Mouse (Mus musculus) heart, adult 2 months (tissue): Measurements from ENCODE around the gene Mdm1. TPM values are rescaled to one million over a fixed set of nuclear protein-coding genes. Genes with fewer than 3 reads are reported as not detected.

Experiments
- DNase-seq, 2 experiments: peaks; one replicate each; pipeline ENCODE4 v3.0.0; 2021
- H3K27ac ChIP-seq: fragments of 200-600 bp; 2 replicates; pipeline ENCODE4 v1.8.1; 2022
- H3K27me3 ChIP-seq: fragments of 200-500 bp; 2 replicates; pipeline ENCODE4 v1.6.1; 2012; ENCODE audit warnings: mild to moderate bottlenecking, low read length, inconsistent platforms, mixed read lengths; ENCODE audit not compliant: control insufficient read depth, insufficient read depth
- H3K36me3 ChIP-seq: fragments of 200-500 bp; 2 replicates; pipeline ENCODE4 v1.6.1; 2012; ENCODE audit warnings: low read length, inconsistent platforms; ENCODE audit not compliant: control insufficient read depth, insufficient read depth
- H3K4me1 ChIP-seq: fragments of 200-500 bp; 2 replicates; pipeline ENCODE4 v1.6.1; 2011; ENCODE audit warnings: low read length; ENCODE audit not compliant: control insufficient read depth, insufficient read depth
- H3K4me3 ChIP-seq: fragments of 200-600 bp; 2 replicates; pipeline ENCODE4 v1.8.1; 2022
- H3K79me2 ChIP-seq: fragments of 200-500 bp; replicated peaks from 2 replicates; pipeline ENCODE4 v1.6.1; 2012; ENCODE audit warnings: mild to moderate bottlenecking, inconsistent platforms, low read length, moderate library complexity, mixed read lengths; ENCODE audit not compliant: control insufficient read depth, insufficient read depth
- H3K9ac ChIP-seq: fragments of 200-500 bp; 2 replicates; pipeline ENCODE4 v1.6.1; 2012; ENCODE audit warnings: low read depth, mild to moderate bottlenecking, control low read depth, inconsistent platforms, low read length, mixed read lengths
- CTCF ChIP-seq: fragments of 200-600 bp; IDR thresholded peaks from 2 replicates; pipeline ENCODE4 v1.8.1; 2022; ENCODE audit warnings: antibody characterized with exemption, mild to moderate bottlenecking, moderate library complexity
- EP300 ChIP-seq: fragments of 200-500 bp; IDR thresholded peaks from 2 replicates; pipeline ENCODE4 v1.6.1; 2011; ENCODE audit warnings: low read depth, low read length, control low read depth; ENCODE audit not compliant: insufficient read depth
- POLR2A ChIP-seq: fragments of 200-500 bp; IDR thresholded peaks from 2 replicates; pipeline ENCODE4 v1.6.1; 2011; ENCODE audit warnings: mild to moderate bottlenecking, low read depth, low read length, control low read depth; ENCODE audit not compliant: insufficient read depth
- WGBS: fragments of 180-500 bp; shearing (Covaris S2); methylation state at CpG from one replicate; pipeline ENCODE4 v1.1.7; 2018; 5-methylcytosine and 5-hydroxymethylcytosine counted together
- intact Hi-C: fragments of 180-260 bp; cut with DNase I; formaldehyde crosslinking; loops from one replicate; pipeline ENCODE4 v1.15.1; 2025
- polyA plus RNA-seq: library from polyadenylated mRNA; depleted of rRNA; stranded (reverse); fragments of >200 nt; gene quantifications from 2 replicates; pipeline ENCODE4 v1.2.3, GENCODE M21; 2012
- total RNA-seq, 2 experiments: library from RNA; stranded (reverse); gene quantifications; 2 replicates each; pipeline ENCODE4 v1.2.3; 2021

Mdm1 gene
- total and polyA plus RNA-seq, 3 experiments, result 3.3 to 4.0 (median 3.9) TPM

GRCm38 (mm10) chr10:118110921-118111301, 30.7 kb upstream of the Mdm1 start:
- DNase-seq, result no peak
- 69% methylated on average over 7 of the region's 7 CpGs for WGBS
- H3K27me3 ChIP-seq, result no peaks in the 10 kb centered on the region

GRCm38 (mm10) chr10:118111621-118112020, 30.0 kb upstream of the Mdm1 start:
- H3K9ac ChIP-seq, result no peak overlapping the region
- no peak overlapping the region for H3K27ac ChIP-seq
- intact Hi-C loops, result loop anchor here (2.0 to 5.0 kb wide), 3 partner anchors 64 to 379 kb away; partner anchors contain the start of gene Nup107
- DNase-seq, result no peak
- H3K27me3 ChIP-seq, result no peaks in the 10 kb centered on the region
- H3K4me1 ChIP-seq, result peaks cover 2% of the 10 kb centered on the region
- H3K4me3 ChIP-seq, result no peak overlapping the region
- WGBS, result 38% methylated on average over 7 of the region's 7 CpGs
- no peaks in the 10 kb centered on the region for H3K79me2 ChIP-seq
- H3K36me3 ChIP-seq, result no peaks in the 10 kb centered on the region
- no peak for TF ChIP-seq CTCF
- TF ChIP-seq EP300, result no peak
- no peak for TF ChIP-seq POLR2A

More at GRCm38 (mm10) chr10:118110921-118111301, 30.7 kb upstream of the Mdm1 start:
- intact Hi-C loops, result loop anchor here (2.0 to 5.0 kb wide), 3 partner anchors 64 to 379 kb away; partner anchors contain the start of gene Nup107
- TF ChIP-seq POLR2A, result no peak
- TF ChIP-seq CTCF, result no peak
- TF ChIP-seq EP300, result no peak
- H3K4me3 ChIP-seq, result no peak overlapping the region
- H3K27ac ChIP-seq, result no peak overlapping the region
- H3K9ac ChIP-seq, result no peak overlapping the region
- H3K79me2 ChIP-seq, result no peaks in the 10 kb centered on the region
- H3K36me3 ChIP-seq, result no peaks in the 10 kb centered on the region
- peaks cover 2% of the 10 kb centered on the region for H3K4me1 ChIP-seq

GRCm38 (mm10) chr10:118112294-118112893, 29.2 kb upstream of the Mdm1 start:
- Histone ChIP-seq H3K4me3 (no peak overlapping the region), H3K4me1 (peaks cover 2% of the 10 kb centered on the region), H3K79me2 (no peaks in the 10 kb centered on the region), H3K27me3 (no peaks in the 10 kb centered on the region), H3K27ac (no peak overlapping the region), H3K36me3 (no peaks in the 10 kb centered on the region), H3K9ac (no peak overlapping the region)
- TF ChIP-seq EP300 (no peak), POLR2A (no peak), CTCF (no peak)
- intact Hi-C loops, result loop anchor here (5.0 kb wide), 2 partner anchors 65 to 380 kb away; no protein-coding TSS in a partner anchor
- no peak for DNase-seq
- 75% methylated on average over 11 of the region's 11 CpGs for WGBS

GRCm38 (mm10) chr10:118113256-118113682, 28.3 kb upstream of the Mdm1 start:
- intact Hi-C loops, result loop anchor here (5.0 kb wide), 2 partner anchors 66 to 381 kb away; no protein-coding TSS in a partner anchor
- H3K9ac ChIP-seq, result no peak overlapping the region
- no peaks in the 10 kb centered on the region for H3K79me2 ChIP-seq
- H3K4me3 ChIP-seq, result no peak overlapping the region
- WGBS, result 57% methylated on average over 9 of the region's 9 CpGs
- no peak for TF ChIP-seq POLR2A
- no peak for TF ChIP-seq EP300
- TF ChIP-seq CTCF, result no peak
- no peaks in the 10 kb centered on the region for H3K27me3 ChIP-seq
- no peak overlapping the region for H3K27ac ChIP-seq
- no peaks in the 10 kb centered on the region for H3K36me3 ChIP-seq
- DNase-seq, result no peak
- peaks cover 2% of the 10 kb centered on the region for H3K4me1 ChIP-seq

- Histone ChIP-seq H3K79me2 (no peaks in the 10 kb centered on the region), H3K4me3 (no peak overlapping the region), H3K9ac (no peak overlapping the region), H3K27ac (no peak overlapping the region), H3K4me1 (peaks cover 2% of the 10 kb centered on the region), H3K27me3 (no peaks in the 10 kb centered on the region), H3K36me3 (no peaks in the 10 kb centered on the region)
- intact Hi-C loops, result loop anchor here (5.0 kb wide), 2 partner anchors 67 to 382 kb away; no protein-coding TSS in a partner anchor
- DNase-seq, result no peak
- 49% methylated on average over 1 of the region's 1 CpGs for WGBS
- TF ChIP-seq POLR2A, result no peak
- TF ChIP-seq EP300, result no peak
- TF ChIP-seq CTCF, result no peak
Measured at GRCm38 (mm10) chr10:118114271-118114670, 27.3 kb upstream of the Mdm1 start.

GRCm38 (mm10) chr10:118116456-118116855, 25.2 kb upstream of the Mdm1 start:
- 98% methylated on average over 2 of the region's 2 CpGs for WGBS

More at GRCm38 (mm10) chr10:118116456-118116855, 25.2 kb upstream of the Mdm1 start:
- Histone ChIP-seq H3K36me3 (no peaks in the 10 kb centered on the region), H3K27me3 (no peaks in the 10 kb centered on the region), H3K4me1 (no peaks in the 10 kb centered on the region; the same call in 1 of the 2 replicates), H3K79me2 (no peaks in the 10 kb centered on the region), H3K4me3 (no peak overlapping the region), H3K27ac (no peak overlapping the region), H3K9ac (no peak overlapping the region)
- DNase-seq, result no peak
- TF ChIP-seq POLR2A, result no peak
- no peak for TF ChIP-seq EP300
- TF ChIP-seq CTCF, result no peak
- intact Hi-C loops, result no loop called here
